Mouse (Mus musculus) bone marrow macrophage, adult 2 months (primary cell): ENCODE results near the gene Fsd2.

ENCODE experiments used
- CTCF ChIP-seq: IDR thresholded peaks from 2 replicates; pipeline ENCODE4 v1.5.1; 2012; ENCODE audit warnings: low read depth, mild to moderate bottlenecking, low read length, moderate library complexity
- POLR2A ChIP-seq: IDR thresholded peaks from 2 replicates; pipeline ENCODE4 v1.6.1; 2012; ENCODE audit warnings: mild to moderate bottlenecking, low read depth, low read length, borderline replicate concordance

- TF ChIP-seq CTCF: no peak
- TF ChIP-seq POLR2A: no peak
Observed at GRCm38 (mm10) chr7:81570271-81570670, 3.5 kb upstream of the Fsd2 start.
